Mouse (Mus musculus): ENCODE results near the gene Card6. TPM values are rescaled to one million over a fixed set of nuclear protein-coding genes. Genes with fewer than 3 reads are reported as not detected.

Card6 gene
- polyA plus RNA-seq, 1 experiment from 2014 or later = 1.4 TPM

DNA sequence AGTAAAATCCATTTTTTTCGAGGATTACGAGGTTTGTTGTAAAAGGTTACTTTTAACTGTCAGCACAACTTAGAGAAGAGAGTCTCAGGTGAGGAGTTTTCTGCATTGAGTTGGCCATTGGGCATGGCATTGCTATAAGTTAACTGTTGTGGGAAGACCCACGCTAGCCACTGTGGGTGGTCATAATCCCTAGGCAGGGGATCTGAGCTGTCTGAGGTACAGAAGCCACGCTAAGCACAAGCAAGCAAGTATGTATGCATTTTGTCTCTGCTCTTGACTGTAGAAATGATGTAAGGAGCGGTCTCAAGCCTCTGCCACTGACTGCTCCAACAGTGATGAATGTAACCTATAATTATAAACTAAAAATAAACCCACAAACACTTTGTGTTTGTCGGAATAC is 2.4 kb downstream of the Card6 start:
- no peak overlapping the region for H3K4me3 ChIP-seq (ENCODE audit: low read depth, low read length)
- no peak for DNase-seq (ENCODE audit: low spot score)
- H3K27ac ChIP-seq (replicated peaks) = no peak overlapping the region
- TF ChIP-seq CTCF (IDR thresholded peaks at IDR 0.05; ENCODE audit: low read depth) (no peak), EP300 (optimal IDR thresholded peaks at IDR 0.05) (no peak)
- H3K27me3 ChIP-seq (ENCODE audit: control insufficient read depth, insufficient read depth, low read length) = no peaks in the 10 kb centered on the region
- ATAC-seq (ENCODE audit: low FRiP score, low TSS enrichment) = no peak
- H3K9ac ChIP-seq (ENCODE audit: low read length) = no peak overlapping the region
- 83% methylated on average over 6 of the region's 6 CpGs for WGBS
- H3K9me3 ChIP-seq (ENCODE audit: control insufficient read depth, low read length) = no peaks in the 10 kb centered on the region
- no peaks in the 10 kb centered on the region for H3K36me3 ChIP-seq (ENCODE audit: control insufficient read depth, insufficient read depth, low read length)
- H3K4me2 ChIP-seq (replicated peaks; ENCODE audit: low read depth) = no peak overlapping the region
- no peaks in the 10 kb centered on the region for H3K4me1 ChIP-seq (replicated peaks; ENCODE audit: control insufficient read depth, insufficient read depth)

DNA sequence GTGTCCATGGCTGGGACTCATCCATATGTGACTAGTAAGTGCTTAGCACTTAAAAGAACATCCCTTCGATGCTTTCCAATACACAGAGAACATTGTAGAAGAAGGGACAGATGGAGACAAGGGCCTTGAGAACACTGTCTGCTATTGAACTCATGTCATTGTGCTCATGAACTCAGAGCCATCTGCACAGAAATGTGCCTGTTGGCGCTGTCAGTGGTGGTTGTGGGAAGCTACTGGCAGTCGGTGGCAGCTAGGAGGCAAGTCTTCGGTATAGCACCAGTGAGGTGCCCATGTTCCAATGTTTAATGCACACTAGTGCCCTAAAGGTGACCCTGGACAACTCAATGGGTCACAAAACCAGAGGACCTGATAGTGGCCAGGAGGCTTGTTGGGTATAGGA is 6.0 kb downstream of the Card6 start:
- H3K4me2 ChIP-seq (replicated peaks; ENCODE audit: low read depth) = no peak overlapping the region
- no peaks in the 10 kb centered on the region for H3K27me3 ChIP-seq (ENCODE audit: control insufficient read depth, insufficient read depth, low read length)
- DNase-seq (ENCODE audit: low spot score) = no peak
- H3K4me1 ChIP-seq (replicated peaks; ENCODE audit: control insufficient read depth, insufficient read depth) = no peaks in the 10 kb centered on the region
- no peak for ATAC-seq (ENCODE audit: low FRiP score, low TSS enrichment)
- H3K4me3 ChIP-seq (ENCODE audit: low read depth, low read length) = no peak overlapping the region
- no peak overlapping the region for H3K9ac ChIP-seq (ENCODE audit: low read length)
- 93% methylated on average over 4 of the region's 4 CpGs for WGBS
- peaks cover 4% of the 10 kb centered on the region; the same call in 1 of the 2 replicates for H3K36me3 ChIP-seq (ENCODE audit: control insufficient read depth, insufficient read depth, low read length)
- TF ChIP-seq CTCF (IDR thresholded peaks at IDR 0.05; ENCODE audit: low read depth) (no peak), EP300 (optimal IDR thresholded peaks at IDR 0.05) (no peak)
- H3K27ac ChIP-seq (replicated peaks) = no peak overlapping the region
- H3K9me3 ChIP-seq (ENCODE audit: control insufficient read depth, low read length) = no peaks in the 10 kb centered on the region

DNA sequence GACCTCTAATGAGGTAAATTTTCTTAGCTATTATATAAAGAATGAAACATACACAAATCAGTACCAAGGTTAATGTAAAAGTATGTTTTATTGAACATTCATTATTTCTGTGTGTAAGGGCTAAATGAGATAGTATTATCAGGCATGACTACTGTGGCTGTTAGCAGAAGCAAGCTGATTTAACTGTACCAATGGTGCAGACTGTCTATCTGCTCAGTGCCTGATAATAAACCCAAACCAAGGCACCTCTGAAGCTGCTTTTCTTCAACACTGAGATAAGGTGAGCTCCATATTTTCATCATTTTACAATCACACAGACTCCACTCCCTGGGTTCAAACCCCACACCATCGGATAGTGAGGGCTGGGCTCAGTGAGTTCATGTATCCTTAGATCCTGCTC is 11.0 kb downstream of the Card6 start:
- ATAC-seq (ENCODE audit: low FRiP score, low TSS enrichment) (no peak), DNase-seq (ENCODE audit: low spot score) (no peak)
- H3K4me1 ChIP-seq (replicated peaks; ENCODE audit: control insufficient read depth, insufficient read depth) = no peaks in the 10 kb centered on the region
- WGBS = 100% methylated on average over 1 of the region's 1 CpGs
- H3K9ac ChIP-seq (ENCODE audit: low read length) = no peak overlapping the region
- H3K9me3 ChIP-seq (ENCODE audit: control insufficient read depth, low read length) = no peaks in the 10 kb centered on the region
- H3K27ac ChIP-seq (replicated peaks) = no peak overlapping the region
- no peak overlapping the region for H3K4me2 ChIP-seq (replicated peaks; ENCODE audit: low read depth)
- H3K36me3 ChIP-seq (ENCODE audit: control insufficient read depth, insufficient read depth, low read length) = peaks cover 4% of the 10 kb centered on the region; the same call in 1 of the 2 replicates
- no peak for TF ChIP-seq EP300 (optimal IDR thresholded peaks at IDR 0.05)
- no peak for TF ChIP-seq CTCF (IDR thresholded peaks at IDR 0.05; ENCODE audit: low read depth)
- no peak overlapping the region for H3K4me3 ChIP-seq (ENCODE audit: low read depth, low read length)
- no peaks in the 10 kb centered on the region for H3K27me3 ChIP-seq (ENCODE audit: control insufficient read depth, insufficient read depth, low read length)

DNA sequence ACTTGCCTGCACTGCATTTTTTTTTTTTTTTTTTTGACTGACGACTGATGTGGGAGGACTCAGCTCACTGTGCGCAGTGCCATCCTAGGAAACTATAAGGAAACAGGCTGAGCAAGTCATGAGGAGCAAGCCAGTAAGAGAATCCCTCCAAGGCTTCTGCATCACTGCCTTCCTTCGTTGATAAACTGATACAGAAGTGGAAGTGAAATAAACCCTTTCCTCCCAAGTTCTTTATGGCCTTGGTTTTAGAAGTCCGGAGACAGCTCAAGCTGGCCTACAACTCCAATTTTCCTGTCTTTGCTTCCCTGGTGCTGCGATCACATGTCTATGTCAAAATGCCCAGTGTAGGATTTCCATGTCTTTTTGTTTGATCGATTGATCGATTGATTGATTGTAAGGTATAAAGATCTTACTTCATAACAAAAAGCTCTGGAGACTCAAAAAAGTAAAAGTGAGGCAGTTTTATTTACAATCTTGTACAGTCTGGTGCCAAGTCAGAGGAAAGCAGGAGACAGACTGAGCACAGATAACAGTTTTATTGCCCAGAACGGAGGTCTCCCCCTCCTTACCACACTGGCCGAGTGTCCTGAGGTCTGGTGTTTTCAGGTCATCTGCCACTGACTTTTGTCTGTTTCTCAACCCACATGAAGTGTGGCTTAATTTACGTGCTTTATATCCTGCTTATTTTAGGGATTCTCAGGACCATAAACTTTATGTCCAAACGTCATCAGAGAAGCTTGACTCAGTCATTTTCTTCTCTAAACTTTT is 12.6 kb downstream of the Card6 start:
- H3K9ac ChIP-seq (ENCODE audit: low read length) = no peak overlapping the region
- no peak overlapping the region for H3K4me3 ChIP-seq (ENCODE audit: low read depth, low read length)
- no peak for TF ChIP-seq CTCF (IDR thresholded peaks at IDR 0.05; ENCODE audit: low read depth)
- TF ChIP-seq EP300 (optimal IDR thresholded peaks at IDR 0.05) = no peak
- H3K4me1 ChIP-seq (replicated peaks; ENCODE audit: control insufficient read depth, insufficient read depth) = no peaks in the 10 kb centered on the region
- no peaks in the 10 kb centered on the region for H3K9me3 ChIP-seq (ENCODE audit: control insufficient read depth, low read length)
- DNase-seq (ENCODE audit: low spot score) = no peak
- H3K27ac ChIP-seq (replicated peaks) = no peak overlapping the region
- ATAC-seq (ENCODE audit: low FRiP score, low TSS enrichment) = no peak
- 76% methylated on average over 11 of the region's 11 CpGs for WGBS
- H3K27me3 ChIP-seq (ENCODE audit: control insufficient read depth, insufficient read depth, low read length) = no peaks in the 10 kb centered on the region
- peaks cover 4% of the 10 kb centered on the region; the same call in 1 of the 2 replicates for H3K36me3 ChIP-seq (ENCODE audit: control insufficient read depth, insufficient read depth, low read length)
- no peak overlapping the region for H3K4me2 ChIP-seq (replicated peaks; ENCODE audit: low read depth)

DNA sequence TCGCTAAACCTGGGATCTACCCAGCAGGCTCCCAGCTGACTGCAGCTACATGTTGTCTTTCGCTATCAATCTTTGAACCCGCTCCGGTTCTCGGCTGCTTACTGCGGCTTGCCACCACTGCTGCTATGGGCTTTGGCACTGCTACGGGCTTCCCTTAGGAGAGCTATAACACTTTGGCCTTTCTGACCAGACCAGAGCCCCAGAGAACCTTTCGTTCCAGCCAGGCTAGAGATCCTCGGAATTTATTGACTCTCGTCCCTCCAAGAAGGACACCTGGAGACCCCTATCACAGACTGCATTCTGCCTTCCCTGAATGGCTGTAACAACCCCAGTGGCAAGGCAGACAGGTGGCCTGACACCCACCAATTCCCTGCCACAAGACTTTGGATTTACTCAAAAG is 18.2 kb downstream of the Card6 start:
- TF ChIP-seq EP300 (optimal IDR thresholded peaks at IDR 0.05) (no peak), CTCF (IDR thresholded peaks at IDR 0.05; ENCODE audit: low read depth) (no peak)
- Histone ChIP-seq H3K4me3 (ENCODE audit: low read depth, low read length) (no peak overlapping the region), H3K4me2 (replicated peaks; ENCODE audit: low read depth) (no peak overlapping the region), H3K9me3 (ENCODE audit: control insufficient read depth, low read length) (no peaks in the 10 kb centered on the region), H3K4me1 (replicated peaks; ENCODE audit: control insufficient read depth, insufficient read depth) (no peaks in the 10 kb centered on the region), H3K27me3 (ENCODE audit: control insufficient read depth, insufficient read depth, low read length) (no peaks in the 10 kb centered on the region), H3K27ac (replicated peaks) (no peak overlapping the region), H3K36me3 (ENCODE audit: control insufficient read depth, insufficient read depth, low read length) (no peaks in the 10 kb centered on the region), H3K9ac (ENCODE audit: low read length) (no peak overlapping the region)
- 88% methylated on average over 10 of the region's 10 CpGs for WGBS
- DNase-seq (ENCODE audit: low spot score) (no peak), ATAC-seq (ENCODE audit: low FRiP score, low TSS enrichment) (no peak)

DNA sequence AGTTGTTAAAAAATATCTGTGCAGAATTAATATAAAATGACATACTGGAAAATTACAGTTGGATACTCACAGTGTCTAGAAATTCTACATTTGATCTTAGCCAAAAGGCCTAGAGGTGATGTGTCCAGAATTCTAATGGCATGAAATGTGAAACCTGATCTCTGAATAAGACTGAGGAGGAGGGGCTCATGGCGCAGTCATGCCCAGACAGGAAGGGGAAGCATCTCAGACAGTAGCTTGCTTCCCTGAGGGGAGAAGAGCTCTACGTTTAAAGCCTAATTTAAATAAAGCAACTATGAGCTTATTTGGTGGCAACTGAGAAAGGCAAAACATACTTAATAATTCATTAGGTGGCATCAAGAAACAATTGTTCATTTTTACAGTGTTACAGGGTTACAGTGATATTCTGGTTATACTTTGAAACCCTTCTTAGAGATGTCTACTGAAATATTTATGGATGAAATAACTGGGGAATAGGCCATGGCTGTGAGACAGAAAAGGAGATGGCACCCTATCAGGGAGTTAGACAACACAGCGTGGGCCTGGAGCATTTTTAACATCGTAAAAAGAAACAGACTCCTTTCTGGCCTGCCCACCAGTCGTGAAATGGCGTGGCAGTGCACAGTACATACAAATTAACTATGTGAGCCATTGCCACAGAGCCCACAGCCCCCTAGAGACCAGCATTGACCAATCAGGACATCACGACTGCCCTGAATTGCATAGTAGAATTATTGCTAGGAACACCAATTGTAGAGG is 19.3 kb downstream of the Card6 start:
- Histone ChIP-seq H3K9ac (ENCODE audit: low read length) (no peak overlapping the region), H3K36me3 (ENCODE audit: control insufficient read depth, insufficient read depth, low read length) (no peaks in the 10 kb centered on the region), H3K4me1 (replicated peaks; ENCODE audit: control insufficient read depth, insufficient read depth) (no peaks in the 10 kb centered on the region), H3K4me3 (ENCODE audit: low read depth, low read length) (no peak overlapping the region), H3K27ac (replicated peaks) (no peak overlapping the region), H3K4me2 (replicated peaks; ENCODE audit: low read depth) (no peak overlapping the region), H3K9me3 (ENCODE audit: control insufficient read depth, low read length) (no peaks in the 10 kb centered on the region), H3K27me3 (ENCODE audit: control insufficient read depth, insufficient read depth, low read length) (no peaks in the 10 kb centered on the region)
- DNase-seq (ENCODE audit: low spot score) = no peak
- no peak for ATAC-seq (ENCODE audit: low FRiP score, low TSS enrichment)
- TF ChIP-seq EP300 (optimal IDR thresholded peaks at IDR 0.05) = no peak
- no peak for TF ChIP-seq CTCF (IDR thresholded peaks at IDR 0.05; ENCODE audit: low read depth)
- WGBS = 72% methylated on average over 7 of the region's 7 CpGs
